Mouse (Mus musculus): ENCODE results near the gene Etfdh. TPM values are rescaled to one million over a fixed set of nuclear protein-coding genes. Genes with fewer than 3 reads are reported as not detected.

The Etfdh gene
- polyA plus RNA-seq, 1 experiment from 2014 or later, result 138 TPM

DNA sequence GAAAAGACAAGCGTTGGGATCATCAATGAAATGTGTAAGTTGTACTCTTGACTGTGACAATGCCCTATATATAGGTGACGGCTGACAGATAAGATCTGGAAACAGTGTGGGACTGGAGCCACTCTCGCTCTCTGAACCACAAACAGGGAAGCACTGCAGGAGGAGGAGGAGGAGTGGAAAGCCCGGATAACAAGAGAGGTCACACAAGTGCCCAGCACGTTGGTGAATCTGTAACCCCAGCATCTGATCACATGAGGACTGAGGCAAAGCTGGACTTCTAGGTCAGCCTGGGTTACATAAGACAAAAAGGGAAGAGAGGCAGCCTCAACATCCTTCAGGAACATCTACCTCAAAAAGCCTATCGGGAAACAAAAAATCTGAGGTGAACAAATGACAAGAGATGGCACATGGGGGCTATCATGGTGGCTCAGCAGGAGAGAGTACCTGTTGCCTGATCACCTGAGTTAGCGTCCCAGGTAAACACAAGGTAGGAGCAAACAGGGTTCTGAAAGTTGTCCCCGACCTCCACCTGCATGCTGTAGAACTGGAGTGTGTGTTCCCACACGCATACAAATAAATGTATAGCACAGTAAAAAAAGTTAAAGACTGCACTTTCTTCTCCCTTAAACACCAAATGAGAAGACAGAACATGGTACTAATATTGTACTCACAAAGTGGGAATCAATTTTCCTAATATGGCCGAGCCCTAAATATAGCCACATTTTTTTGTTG is 64.3 kb downstream of the Etfdh start:
- H3K27ac ChIP-seq (ENCODE audit: poor library complexity, severe bottlenecking), result no peak overlapping the region
- no peak overlapping the region for H3K4me3 ChIP-seq
- H3K4me2 ChIP-seq, result no peak overlapping the region; the same call in 1 of the 2 replicates
- no peaks in the 10 kb centered on the region for H3K36me3 ChIP-seq
- peak overlapping the region; percentile 46; the same call in 1 of the 2 replicates for H3K9ac ChIP-seq
- H3K27me3 ChIP-seq (replicated peaks), result no peaks in the 10 kb centered on the region
- no peak for ATAC-seq (ENCODE audit: insufficient number of reproducible peaks, low FRiP score)
- no peaks in the 10 kb centered on the region for H3K9me3 ChIP-seq (replicated peaks)
- 57% methylated on average over 10 of the region's 10 CpGs for WGBS
- peaks cover 21% of the 10 kb centered on the region for H3K4me1 ChIP-seq (replicated peaks)

DNA sequence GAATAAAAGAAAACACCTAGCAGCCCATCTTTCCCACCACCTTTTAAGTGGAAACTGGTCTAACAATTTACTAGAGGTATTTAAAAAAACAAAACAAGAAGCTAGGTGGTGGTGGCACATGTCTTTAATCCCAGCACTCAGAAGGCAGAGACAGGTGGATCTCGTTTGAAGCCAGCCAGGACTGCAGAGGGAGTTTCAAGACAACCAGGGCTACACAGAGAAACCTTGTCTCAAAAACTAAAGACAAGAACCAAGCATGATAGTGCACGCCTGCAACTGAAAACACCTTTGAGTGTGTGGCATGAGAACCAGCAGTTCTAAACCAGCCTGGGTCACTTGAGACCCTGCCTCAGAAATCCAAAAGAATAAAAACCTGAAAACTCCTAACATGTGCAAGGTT is 65.8 kb downstream of the Etfdh start:
- H3K4me3 ChIP-seq, result no peak overlapping the region
- H3K9me3 ChIP-seq (replicated peaks), result no peaks in the 10 kb centered on the region
- no peaks in the 10 kb centered on the region for H3K36me3 ChIP-seq
- peaks cover 26% of the 10 kb centered on the region for H3K4me1 ChIP-seq (replicated peaks)
- ATAC-seq (ENCODE audit: insufficient number of reproducible peaks, low FRiP score), result no peak
- 76% methylated on average over 2 of the region's 2 CpGs for WGBS
- H3K27ac ChIP-seq (ENCODE audit: poor library complexity, severe bottlenecking), result no peak overlapping the region
- H3K27me3 ChIP-seq (replicated peaks), result no peaks in the 10 kb centered on the region
- no peak overlapping the region for H3K9ac ChIP-seq
- no peak overlapping the region for H3K4me2 ChIP-seq

DNA sequence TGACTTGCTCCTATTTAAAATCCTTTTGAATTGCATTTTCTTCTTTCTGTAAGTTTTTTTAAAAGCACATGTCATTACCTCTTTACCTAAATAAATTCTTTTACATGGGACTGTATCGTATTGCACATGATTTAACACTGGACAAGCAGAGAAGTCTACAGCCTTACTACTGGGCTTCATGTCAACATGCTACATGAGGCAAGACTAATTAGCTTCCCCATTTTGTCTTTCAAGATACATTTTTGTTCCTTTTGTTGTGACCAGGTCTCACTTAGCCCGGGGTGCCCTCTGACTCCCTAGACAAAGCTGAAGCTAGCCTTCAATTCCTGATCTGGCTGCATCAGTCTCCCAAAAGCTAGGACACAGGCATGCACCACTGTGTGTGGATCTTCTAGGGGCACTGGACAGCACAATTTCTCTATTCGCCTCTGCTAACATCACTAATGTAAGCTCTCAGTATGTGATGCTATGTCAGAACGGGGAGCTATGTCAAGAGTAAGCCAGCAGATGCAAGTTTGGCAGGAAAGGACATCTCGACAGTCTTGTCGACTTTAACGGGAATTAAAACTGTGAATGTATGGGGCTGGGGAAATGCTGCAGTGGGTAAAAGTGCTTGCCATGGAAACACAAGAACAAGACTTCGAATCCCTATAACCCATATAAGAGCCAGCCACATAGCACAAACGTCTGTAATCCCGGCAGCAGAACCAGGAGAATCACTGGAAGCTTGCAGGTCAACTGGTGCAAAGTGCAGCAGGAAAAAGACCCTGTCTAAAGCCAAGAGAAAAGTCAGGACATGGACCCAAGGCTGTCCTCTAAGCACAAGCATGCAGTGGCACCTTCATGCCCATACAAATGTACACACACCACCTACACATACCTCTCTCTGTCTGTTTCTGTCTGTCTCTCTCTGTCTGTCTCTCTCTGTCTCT is 67.2 kb downstream of the Etfdh start:
- 80% methylated on average over 10 of the region's 10 CpGs for WGBS
- ATAC-seq (ENCODE audit: insufficient number of reproducible peaks, low FRiP score), result no peak
- Histone ChIP-seq H3K9me3 (replicated peaks) (no peaks in the 10 kb centered on the region), H3K4me2 (no peak overlapping the region), H3K4me1 (replicated peaks) (peaks cover 26% of the 10 kb centered on the region), H3K9ac (no peak overlapping the region), H3K27ac (ENCODE audit: poor library complexity, severe bottlenecking) (no peak overlapping the region), H3K27me3 (replicated peaks) (no peaks in the 10 kb centered on the region), H3K4me3 (no peak overlapping the region), H3K36me3 (no peaks in the 10 kb centered on the region)

DNA sequence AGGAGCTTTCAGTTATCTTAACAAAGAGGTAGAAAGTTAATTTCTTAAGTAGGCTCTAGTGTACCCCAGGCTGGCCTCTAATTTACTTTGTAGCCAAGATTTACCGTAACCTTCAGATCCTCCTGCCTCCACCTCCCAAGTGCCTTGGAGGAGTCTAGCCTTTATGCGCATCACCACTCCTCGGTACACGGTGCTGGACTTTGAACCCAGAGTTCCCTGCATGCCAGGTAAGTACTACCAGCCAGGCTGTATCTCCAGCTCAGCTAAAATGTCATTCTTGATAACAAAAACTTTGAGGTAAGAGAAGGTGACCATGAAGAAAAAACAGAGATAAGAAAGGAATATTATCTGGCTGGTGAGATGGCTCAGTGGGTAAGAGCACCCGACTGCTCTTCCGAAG is 68.7 kb downstream of the Etfdh start:
- Histone ChIP-seq H3K4me1 (replicated peaks) (peaks cover 15% of the 10 kb centered on the region), H3K36me3 (no peaks in the 10 kb centered on the region), H3K27ac (ENCODE audit: poor library complexity, severe bottlenecking) (no peak overlapping the region), H3K4me3 (no peak overlapping the region), H3K27me3 (replicated peaks) (no peaks in the 10 kb centered on the region), H3K9ac (no peak overlapping the region), H3K9me3 (replicated peaks) (no peaks in the 10 kb centered on the region), H3K4me2 (no peak overlapping the region)
- 93% methylated on average over 6 of the region's 6 CpGs for WGBS
- no peak for ATAC-seq (ENCODE audit: insufficient number of reproducible peaks, low FRiP score)

DNA sequence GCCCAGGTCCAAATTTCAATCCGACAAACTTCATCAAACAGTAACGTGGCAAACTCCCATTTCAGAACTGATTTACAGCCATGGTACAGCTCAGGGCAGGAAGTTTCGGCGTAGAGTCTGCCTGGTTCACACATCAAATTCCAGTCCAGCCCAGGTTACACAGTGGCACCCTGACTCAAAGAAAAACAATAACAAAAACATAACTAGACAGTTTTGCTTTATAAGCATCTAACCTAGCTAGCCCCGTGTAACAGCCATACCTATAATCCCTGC is 69.6 kb downstream of the Etfdh start:
- H3K27ac ChIP-seq (ENCODE audit: poor library complexity, severe bottlenecking), result peak overlapping the region; percentile 18; the same call in 1 of the 2 replicates
- H3K9me3 ChIP-seq (replicated peaks), result no peaks in the 10 kb centered on the region
- WGBS, result 81% methylated on average over 5 of the region's 5 CpGs
- H3K27me3 ChIP-seq (replicated peaks), result no peaks in the 10 kb centered on the region
- no peaks in the 10 kb centered on the region for H3K36me3 ChIP-seq
- no peak overlapping the region for H3K9ac ChIP-seq
- H3K4me2 ChIP-seq, result no peak overlapping the region
- no peak for ATAC-seq (ENCODE audit: insufficient number of reproducible peaks, low FRiP score)
- H3K4me3 ChIP-seq, result no peak overlapping the region
- peaks cover 7% of the 10 kb centered on the region for H3K4me1 ChIP-seq (replicated peaks)

DNA sequence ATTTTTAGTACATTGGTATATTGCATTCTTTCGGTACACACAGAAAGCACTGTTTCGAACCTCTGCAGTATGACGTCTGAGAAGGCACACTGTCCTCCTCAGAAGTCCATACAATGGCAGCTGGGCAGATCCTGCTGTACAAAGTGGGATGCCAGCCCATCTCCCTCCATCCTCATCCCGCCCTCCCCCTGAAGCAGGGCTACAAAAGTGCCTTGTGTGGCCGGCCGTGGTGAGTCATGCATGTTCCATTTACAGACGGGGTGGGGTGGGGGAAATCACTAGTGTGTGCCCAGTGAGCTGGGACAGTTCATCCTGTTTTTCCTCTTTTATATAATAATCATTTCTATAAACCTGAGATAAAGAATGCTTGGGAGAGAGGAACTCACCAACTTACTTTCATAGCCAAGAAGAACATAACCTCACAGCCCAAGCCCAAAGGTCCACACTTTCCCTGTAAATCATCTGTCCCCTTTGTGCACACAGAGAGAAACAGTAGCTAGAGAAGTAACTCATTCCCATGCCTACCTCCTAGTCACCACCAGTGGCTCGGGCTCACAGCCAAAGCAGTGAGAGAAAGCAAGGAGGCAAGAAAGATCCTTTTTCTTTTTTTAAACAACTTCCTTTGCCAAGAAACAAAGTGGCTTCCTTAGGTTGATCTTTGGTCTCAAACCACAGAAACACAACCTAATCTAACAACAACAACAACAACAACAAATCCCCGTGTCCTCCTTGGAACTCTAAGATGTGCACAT is 70.1 kb downstream of the Etfdh start:
- no peak overlapping the region for H3K9ac ChIP-seq
- ATAC-seq (ENCODE audit: insufficient number of reproducible peaks, low FRiP score), result peak; percentile 71
- 68% methylated on average over 9 of the region's 9 CpGs for WGBS
- H3K27me3 ChIP-seq (replicated peaks), result no peaks in the 10 kb centered on the region
- H3K4me3 ChIP-seq, result no peak overlapping the region
- 0 out of 2 replicates have a peak overlapping the region, but pooled peaks have one; percentile 18 for H3K27ac ChIP-seq (ENCODE audit: poor library complexity, severe bottlenecking)
- H3K9me3 ChIP-seq (replicated peaks), result no peaks in the 10 kb centered on the region
- no peak overlapping the region for H3K4me2 ChIP-seq
- H3K4me1 ChIP-seq (replicated peaks), result peaks cover 6% of the 10 kb centered on the region
- H3K36me3 ChIP-seq, result no peaks in the 10 kb centered on the region

DNA sequence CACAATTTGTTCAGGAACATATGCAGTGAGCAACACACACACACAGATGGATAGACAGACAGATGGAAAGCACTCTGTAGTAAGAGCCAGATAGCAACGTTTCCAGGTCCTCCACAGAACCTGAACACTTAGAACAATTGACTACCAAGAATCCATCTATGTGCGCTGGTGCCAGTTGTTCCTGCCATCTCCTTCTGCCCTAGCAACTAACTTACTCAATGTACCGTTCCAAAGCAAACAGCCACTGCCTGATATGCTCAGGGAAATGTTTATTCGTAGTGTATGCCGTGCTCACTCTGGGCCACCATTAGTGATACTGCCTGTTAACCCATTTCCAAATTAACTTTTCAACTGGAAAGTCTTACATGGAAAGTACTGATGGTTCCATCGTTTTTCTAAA is 74.2 kb downstream of the Etfdh start:
- Histone ChIP-seq H3K9ac (no peak overlapping the region), H3K4me2 (no peak overlapping the region), H3K9me3 (replicated peaks) (no peaks in the 10 kb centered on the region), H3K4me1 (replicated peaks) (peaks cover 11% of the 10 kb centered on the region), H3K27ac (ENCODE audit: poor library complexity, severe bottlenecking) (no peak overlapping the region), H3K27me3 (replicated peaks) (no peaks in the 10 kb centered on the region), H3K36me3 (no peaks in the 10 kb centered on the region; the same call in 1 of the 2 replicates), H3K4me3 (no peak overlapping the region)
- 74% methylated on average over 6 of the region's 6 CpGs for WGBS
- no peak for ATAC-seq (ENCODE audit: insufficient number of reproducible peaks, low FRiP score)

Other genes starting within 250 kb of the Etfdh start
- 5.3 and 6.3 TPM in 2 replicates for gene Fnip2, start 61.7 kb downstream of the Etfdh start, polyA plus RNA-seq (2016; fragmentation: Nextera tagmentation; extraction: Ambion mirVana)
- 121 and 122 TPM in 2 replicates for gene Ppid, start 38.2 kb downstream of the Etfdh start, polyA plus RNA-seq (2016; fragmentation: Nextera tagmentation; extraction: Ambion mirVana)
- gene 4930579G24Rik, start 421 bp downstream of the Etfdh start, polyA plus RNA-seq (2016; fragmentation: Nextera tagmentation; extraction: Ambion mirVana), result 24.6 and 26.3 TPM in 2 replicates
- 6.3 and 6.8 TPM in 2 replicates for gene Rxfp1, start 108.4 kb upstream of the Etfdh start, polyA plus RNA-seq (2016; fragmentation: Nextera tagmentation; extraction: Ambion mirVana)
- 12.6 and 13.5 TPM in 2 replicates for gene Tmem144, start 223.3 kb upstream of the Etfdh start, polyA plus RNA-seq (2016; fragmentation: Nextera tagmentation; extraction: Ambion mirVana)

All from heart, embryonic 12.5 days (tissue).